Mouse (Mus musculus) heart, postnatal 0 days (tissue): ENCODE measurements at regions not wholly inside any gene's neighbourhood (a gene's known extent, or its start where the extent isn't known, plus 50 kb on each side); places are given as distances from the start of the nearest gene placed in this dataset.

Experiments
- CTCF ChIP-seq: IDR thresholded peaks from 2 replicates; pipeline ENCODE4 v1.5.1; 2016; ENCODE audit warnings: antibody characterized with exemption, control low read depth, low read depth
- EP300 ChIP-seq: IDR thresholded peaks from 2 replicates; pipeline ENCODE4 v1.6.1; 2016; ENCODE audit warnings: antibody characterized with exemption, low read depth

- TF ChIP-seq CTCF (no peak), EP300 (no peak)
Measured at GRCm38 (mm10) chr5:51757864-51758263, 190.3 kb upstream of the Ppargc1a start.
